In genomic region chr5:107150555-107151312, GRCm38 (mm10) we compare ENCODE assay signal across 10 mouse cellular contexts.
DNase-seq lines count a peak whose midpoint lies in the region; ATAC-seq lines count a peak whose summit lies in the region.
"Had no signal": no experiment of that assay in that cellular context is flagged by ENCODE, and none has a peak within 500 bp of the region (broad histone marks: within the 10 kb centered on the region; RNA-seq: fewer than 3 reads in every experiment).

No protein-coding gene starts in this region.

- no peak for DNase-seq in kidney, postnatal 14 days
- peak; percentile 64 for DNase-seq in gastrocnemius, postnatal 10 days
- DNase-seq in limb, embryonic 10.5 days (ENCODE audit: low spot score) = no peak
- DNase-seq in forebrain, embryonic 11.5 days (ENCODE audit: low spot score) = no peak
- no peak for DNase-seq in layer of hippocampus, adult 8-10 months (ENCODE audit: low spot score in 2 of 2)
- DNase-seq: adrenal gland, postnatal 36 days; lung, postnatal 14 days had no signal

- H3K4me3 ChIP-seq in kidney, embryonic 15.5 days (replicated peaks) = no peak overlapping the region
- H3K4me3 ChIP-seq in brown adipose tissue, adult 24 weeks (ENCODE audit: insufficient read depth, low read depth, low read length) = no peak overlapping the region
- H3K4me3 ChIP-seq in limb, embryonic 10.5 days = no peak overlapping the region
- no peak overlapping the region for H3K4me3 ChIP-seq in forebrain, embryonic 11.5 days (ENCODE audit: low read depth, low read length)
- H3K4me3 ChIP-seq: layer of hippocampus, adult 2 months had no signal

- H3K9ac ChIP-seq in kidney, embryonic 15.5 days = no peak overlapping the region
- H3K9ac ChIP-seq in forebrain, embryonic 11.5 days (ENCODE audit: low read length) = no peak overlapping the region

- no peak overlapping the region for H3K4me2 ChIP-seq in kidney, embryonic 15.5 days
- no peak overlapping the region for H3K4me2 ChIP-seq in forebrain, embryonic 11.5 days (ENCODE audit: low read depth, low read length, severe bottlenecking)

- peak overlapping the region; percentile 58 for H3K27ac ChIP-seq in kidney, embryonic 15.5 days
- peak overlapping the region; percentile 67 for H3K27ac ChIP-seq in brown adipose tissue, adult 24 weeks (replicated peaks; ENCODE audit: low read depth, low read length)
- H3K27ac ChIP-seq in limb, embryonic 10.5 days = peak overlapping the region; percentile 76
- H3K27ac ChIP-seq in forebrain, embryonic 11.5 days (ENCODE audit: low read depth, low read length) = no peak overlapping the region
- H3K27ac ChIP-seq: layer of hippocampus, adult 2 months had no signal

- no peaks in the 10 kb centered on the region for H3K27me3 ChIP-seq in kidney, embryonic 15.5 days
- H3K27me3 ChIP-seq in limb, embryonic 10.5 days (ENCODE audit: low read depth, poor library complexity, severe bottlenecking) = no peaks in the 10 kb centered on the region
- H3K27me3 ChIP-seq in forebrain, embryonic 11.5 days (ENCODE audit: control insufficient read depth, insufficient read depth, low read length) = peaks cover 2% of the 10 kb centered on the region

- no peak; the same call in 1 of the 2 replicates for ATAC-seq in kidney, embryonic 15.5 days (replicated peaks; ENCODE audit: low FRiP score)
- no peak for ATAC-seq in forebrain, embryonic 11.5 days (replicated peaks; ENCODE audit: low FRiP score)

- WGBS in kidney, embryonic 15.5 days = 48% methylated on average over 9 of the region's 9 CpGs
- WGBS in limb, embryonic 10.5 days = 73% methylated on average over 9 of the region's 9 CpGs
- WGBS in forebrain, embryonic 11.5 days = 64% methylated on average over 9 of the region's 9 CpGs

- peaks cover 38% of the 10 kb centered on the region for H3K4me1 ChIP-seq in kidney, embryonic 15.5 days
- peaks cover 44% of the 10 kb centered on the region for H3K4me1 ChIP-seq in brown adipose tissue, adult 24 weeks (ENCODE audit: control insufficient read depth, insufficient read depth, insufficient read length, low read length)
- H3K4me1 ChIP-seq in limb, embryonic 10.5 days = peaks cover 43% of the 10 kb centered on the region
- peaks cover 15% of the 10 kb centered on the region; the same call in 1 of the 2 replicates for H3K4me1 ChIP-seq in forebrain, embryonic 11.5 days (replicated peaks; ENCODE audit: control insufficient read depth, insufficient read depth, low read length)

- no peaks in the 10 kb centered on the region for H3K9me3 ChIP-seq in kidney, embryonic 15.5 days (replicated peaks)
- no peaks in the 10 kb centered on the region for H3K9me3 ChIP-seq in limb, embryonic 10.5 days (replicated peaks)
- H3K9me3 ChIP-seq in forebrain, embryonic 11.5 days (ENCODE audit: control insufficient read depth, low read length) = no peaks in the 10 kb centered on the region

- H3K36me3 ChIP-seq in kidney, embryonic 15.5 days = 0 out of 2 replicates have a peak, but pooled peaks cover 2% of the 10 kb centered on the region
- peaks cover 4% of the 10 kb centered on the region; the same call in 1 of the 2 replicates for H3K36me3 ChIP-seq in limb, embryonic 10.5 days
- H3K36me3 ChIP-seq in forebrain, embryonic 11.5 days (ENCODE audit: control insufficient read depth, insufficient read depth, low read length) = no peaks in the 10 kb centered on the region
